Mouse (Mus musculus): ENCODE results near the gene Sec14l3.

The Sec14l3 gene

DNA sequence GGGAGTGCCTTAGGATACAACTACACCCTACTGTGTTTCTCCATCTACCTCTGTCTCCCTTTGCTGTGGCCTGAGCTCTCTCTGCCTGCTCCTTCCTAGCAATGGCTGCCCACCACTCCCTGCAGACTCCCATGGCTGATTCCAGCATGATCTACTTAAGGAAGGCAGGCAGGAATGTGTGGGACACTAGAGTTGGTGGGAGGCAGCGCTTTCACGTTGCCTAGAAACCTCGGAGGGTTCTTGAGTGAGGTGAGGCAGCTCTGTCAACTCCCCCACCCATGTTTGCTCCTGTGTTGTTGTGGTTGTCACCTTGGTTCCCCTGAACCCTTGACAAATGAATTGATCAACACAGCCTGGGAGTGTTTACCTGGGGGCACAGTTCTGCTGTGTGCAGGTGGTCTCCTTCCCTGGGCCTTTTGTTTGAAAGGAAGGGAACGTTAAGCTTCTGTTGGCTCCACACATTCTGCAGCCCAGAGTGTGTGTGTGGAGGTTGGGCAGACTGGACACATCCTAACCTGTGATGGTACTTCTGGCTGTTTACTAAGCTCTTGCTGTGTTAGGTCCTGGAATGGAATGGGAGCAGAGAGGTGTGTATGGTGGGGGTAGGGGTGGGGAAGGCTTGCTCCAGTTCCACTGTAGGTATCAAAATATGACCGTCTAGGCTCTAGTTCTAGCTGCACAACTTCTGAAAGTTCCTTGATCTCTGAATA is 3.6 kb upstream of the Sec14l3 start:
- DNase-seq (ENCODE audit: low spot score), result no peak

DNA sequence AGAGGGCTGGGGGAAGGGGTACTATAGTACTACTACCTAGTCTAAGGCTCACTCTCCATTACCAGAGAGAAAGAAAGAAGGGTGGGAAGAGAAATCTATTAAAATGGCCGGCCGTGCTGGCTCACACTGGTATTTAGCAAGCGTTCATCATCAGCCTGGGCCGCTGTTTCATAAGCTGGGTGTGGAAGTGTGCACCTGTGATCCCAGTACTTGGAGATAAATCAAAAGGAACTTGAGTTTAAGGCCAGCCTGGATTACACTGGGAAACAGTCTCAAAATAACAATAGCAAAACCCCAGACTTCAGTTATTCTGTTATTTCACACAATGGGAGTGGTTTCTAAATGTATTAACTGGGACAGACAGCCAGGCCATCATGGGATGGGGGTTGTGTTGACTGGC is 2.1 kb upstream of the Sec14l3 start:
- DNase-seq (ENCODE audit: low spot score), result no peak

DNA sequence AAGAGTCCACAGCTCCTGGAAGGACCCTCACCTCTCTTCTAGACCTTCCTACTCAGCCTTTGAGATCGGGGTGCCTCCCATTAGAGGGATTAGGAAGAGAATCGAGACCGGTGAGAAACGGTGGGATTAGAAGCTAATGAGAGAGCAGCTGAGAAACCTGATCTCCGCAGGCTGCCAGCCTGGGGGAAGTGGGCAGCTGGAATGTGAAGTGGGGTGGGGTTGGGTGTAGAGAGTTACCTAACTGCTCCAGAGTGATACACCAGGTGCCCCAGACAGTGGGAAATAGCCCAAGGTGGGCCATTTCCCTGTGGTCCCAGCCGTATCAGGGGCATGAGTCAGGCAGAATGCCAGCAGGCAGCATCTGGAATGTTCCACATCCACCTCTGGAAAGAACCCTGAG is 1.7 kb upstream of the Sec14l3 start:
- no peak for DNase-seq (ENCODE audit: low spot score)

DNA sequence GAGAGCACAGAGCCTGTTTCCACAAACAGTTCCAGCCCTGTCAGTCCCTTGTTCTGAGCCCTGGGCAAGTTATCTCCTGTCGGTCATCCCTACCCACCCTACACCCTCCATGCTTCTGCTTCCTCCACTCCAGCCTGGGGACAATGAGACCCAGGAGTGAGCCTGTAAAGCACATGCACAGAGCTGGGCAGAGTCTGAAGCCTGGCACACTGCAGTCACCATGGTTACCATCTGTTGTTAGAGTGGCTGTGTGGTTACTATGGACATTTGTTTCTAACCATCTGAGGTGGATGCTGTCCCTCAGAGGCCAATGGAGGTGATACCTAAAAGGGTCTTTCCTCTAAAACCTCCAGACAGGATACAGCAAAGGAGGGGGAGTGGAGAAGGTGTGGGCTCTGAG is 5.0 kb downstream of the Sec14l3 start:
- DNase-seq (ENCODE audit: low spot score), result no peak

DNA sequence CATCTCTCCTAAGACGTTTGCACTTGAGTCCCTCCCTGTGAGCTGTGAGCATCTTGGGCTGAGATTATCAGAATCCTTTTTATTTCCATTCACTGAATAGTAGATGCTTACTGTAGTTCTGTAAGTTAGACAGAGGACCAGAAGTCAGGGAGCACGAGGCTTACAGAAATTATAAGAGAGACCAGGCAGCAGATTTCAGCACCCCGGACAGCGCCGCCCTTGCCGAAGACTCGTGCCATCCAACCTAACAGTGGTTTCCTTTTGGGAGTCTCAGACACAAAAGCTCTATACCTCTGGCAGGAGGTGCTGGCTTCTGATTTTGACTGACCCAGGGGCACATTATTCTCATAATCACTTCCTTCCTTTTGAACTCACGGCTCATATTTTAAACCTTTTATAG is 12.0 kb downstream of the Sec14l3 start:
- DNase-seq (ENCODE audit: low spot score), result no peak

DNA sequence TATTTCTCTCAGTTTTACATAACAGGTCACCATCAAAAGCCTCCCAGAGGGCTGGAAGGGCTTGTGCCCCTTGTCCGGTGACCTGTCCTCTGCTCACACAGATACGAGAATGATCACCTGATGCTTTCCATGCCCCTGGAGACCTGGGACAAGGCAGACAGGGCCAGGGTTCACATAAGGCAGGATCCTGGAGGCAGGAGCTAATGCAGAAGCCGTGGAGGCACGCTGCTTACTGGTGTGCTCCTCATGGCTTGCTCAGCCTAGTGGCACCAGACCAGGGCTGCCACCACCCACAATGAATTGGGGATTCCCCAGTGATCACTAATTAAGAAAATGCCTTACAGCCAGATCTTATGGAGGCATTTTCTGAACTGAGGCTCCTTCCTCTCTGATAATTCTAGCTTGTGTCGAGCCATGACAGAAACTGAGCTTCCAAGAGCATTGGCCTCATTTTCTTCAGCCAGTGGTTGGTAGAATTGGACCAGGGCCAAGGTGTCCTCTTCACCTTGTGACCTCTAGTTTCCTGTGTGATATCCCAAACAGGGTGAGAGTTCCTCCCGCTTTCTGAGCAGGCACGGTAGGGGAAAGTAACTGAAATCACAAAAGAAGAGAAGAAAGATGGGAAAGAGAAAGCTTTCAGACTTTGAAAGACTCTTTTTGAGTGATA is 13.8 kb downstream of the Sec14l3 start:
- DNase-seq (ENCODE audit: low spot score), result no peak

DNA sequence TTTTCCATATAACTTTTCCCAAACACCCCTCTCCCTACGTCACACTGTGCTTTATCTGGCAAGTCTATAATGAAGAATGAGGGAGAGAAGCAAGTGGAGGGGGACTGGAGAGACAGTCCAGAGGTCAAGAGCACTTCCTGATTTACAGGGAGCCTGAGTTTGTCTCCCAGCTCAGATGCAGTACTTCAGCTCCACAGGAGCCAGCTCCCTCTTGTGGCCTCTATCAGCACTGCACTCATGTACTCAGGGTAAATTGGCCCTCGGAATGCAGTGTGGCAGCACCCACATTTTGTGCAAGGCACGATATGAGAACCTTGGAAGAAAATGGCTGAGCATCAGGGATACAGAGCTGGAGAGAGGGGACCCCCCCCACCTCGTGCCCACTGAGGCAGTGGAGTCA is 15.6 kb downstream of the Sec14l3 start:
- DNase-seq (ENCODE audit: low spot score), result no peak

DNA sequence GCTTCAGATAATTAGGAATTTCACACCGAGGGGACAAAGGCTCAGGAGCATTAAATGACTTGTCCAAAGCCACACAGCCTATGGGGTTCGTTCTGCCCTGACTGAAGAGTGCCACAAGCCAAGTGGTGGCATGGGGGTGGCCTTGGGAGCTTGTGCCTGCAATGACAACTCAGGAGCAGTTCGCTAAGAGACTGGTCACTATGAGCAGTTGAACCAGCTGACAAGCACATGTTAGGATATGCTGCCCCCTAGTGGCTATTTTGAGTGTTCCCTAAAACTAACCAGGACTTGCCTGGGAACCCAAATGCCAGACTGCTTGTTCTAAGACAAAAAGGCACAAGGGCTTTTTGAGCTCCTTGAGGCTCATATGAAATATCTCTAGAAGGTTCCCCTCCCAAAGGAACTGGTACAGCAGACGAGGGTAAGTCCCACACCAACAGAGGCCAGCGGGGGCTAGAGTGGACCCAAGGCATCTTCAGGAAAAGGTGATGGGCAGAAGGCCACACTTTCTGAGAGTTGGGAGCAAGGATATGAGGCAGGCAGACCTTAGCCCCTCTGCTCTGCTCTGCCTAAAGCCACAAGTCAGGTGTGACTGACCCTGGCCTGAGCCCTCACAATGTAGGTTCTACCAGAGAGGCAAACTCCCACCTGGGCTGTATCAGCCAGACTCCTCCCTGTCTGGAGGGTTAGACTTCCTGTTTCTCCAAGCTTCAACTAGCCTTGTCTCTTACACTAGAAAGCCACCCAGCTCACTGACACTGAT is 18.9 kb downstream of the Sec14l3 start:
- no peak for DNase-seq (ENCODE audit: low spot score)

DNA sequence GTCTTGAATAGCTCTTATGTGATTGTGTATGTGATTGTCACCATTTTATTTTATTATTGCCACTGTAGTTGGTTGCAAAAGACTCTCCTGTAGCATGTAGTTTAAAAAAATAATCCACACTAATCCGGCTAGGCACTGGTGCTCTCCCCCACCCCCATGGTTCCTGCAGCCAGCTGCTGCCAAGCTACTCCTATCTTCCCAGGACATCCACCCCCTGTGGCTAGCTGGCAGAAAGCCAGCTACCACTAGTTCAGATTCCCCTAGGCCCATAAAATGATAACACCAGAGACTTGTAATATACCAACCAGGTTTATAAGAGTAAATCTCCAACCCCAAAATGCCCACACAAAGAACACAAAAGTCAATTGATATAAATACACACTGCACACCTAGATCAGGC is 21.6 kb downstream of the Sec14l3 start:
- DNase-seq (ENCODE audit: low spot score), result no peak

DNA sequence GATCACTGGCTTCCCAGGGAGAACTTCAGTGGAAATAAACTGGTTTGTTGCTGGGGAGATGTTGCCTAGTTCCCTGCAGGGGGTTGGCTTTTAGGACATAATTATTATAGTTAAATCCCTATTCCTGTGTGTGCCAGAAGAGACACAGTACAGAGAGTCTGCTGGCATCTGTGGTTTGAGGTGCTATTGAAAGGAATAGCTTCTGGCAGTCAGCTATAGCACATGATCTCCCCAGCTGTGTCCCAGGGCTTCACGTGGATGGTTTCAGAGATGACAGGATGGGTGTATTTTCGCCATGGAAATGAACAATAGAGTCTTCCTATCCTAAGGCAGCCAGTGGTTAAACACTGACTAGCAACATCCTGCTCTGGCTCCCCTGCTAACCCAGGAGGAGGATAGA is 22.6 kb downstream of the Sec14l3 start:
- no peak for DNase-seq (ENCODE audit: low spot score)

DNA sequence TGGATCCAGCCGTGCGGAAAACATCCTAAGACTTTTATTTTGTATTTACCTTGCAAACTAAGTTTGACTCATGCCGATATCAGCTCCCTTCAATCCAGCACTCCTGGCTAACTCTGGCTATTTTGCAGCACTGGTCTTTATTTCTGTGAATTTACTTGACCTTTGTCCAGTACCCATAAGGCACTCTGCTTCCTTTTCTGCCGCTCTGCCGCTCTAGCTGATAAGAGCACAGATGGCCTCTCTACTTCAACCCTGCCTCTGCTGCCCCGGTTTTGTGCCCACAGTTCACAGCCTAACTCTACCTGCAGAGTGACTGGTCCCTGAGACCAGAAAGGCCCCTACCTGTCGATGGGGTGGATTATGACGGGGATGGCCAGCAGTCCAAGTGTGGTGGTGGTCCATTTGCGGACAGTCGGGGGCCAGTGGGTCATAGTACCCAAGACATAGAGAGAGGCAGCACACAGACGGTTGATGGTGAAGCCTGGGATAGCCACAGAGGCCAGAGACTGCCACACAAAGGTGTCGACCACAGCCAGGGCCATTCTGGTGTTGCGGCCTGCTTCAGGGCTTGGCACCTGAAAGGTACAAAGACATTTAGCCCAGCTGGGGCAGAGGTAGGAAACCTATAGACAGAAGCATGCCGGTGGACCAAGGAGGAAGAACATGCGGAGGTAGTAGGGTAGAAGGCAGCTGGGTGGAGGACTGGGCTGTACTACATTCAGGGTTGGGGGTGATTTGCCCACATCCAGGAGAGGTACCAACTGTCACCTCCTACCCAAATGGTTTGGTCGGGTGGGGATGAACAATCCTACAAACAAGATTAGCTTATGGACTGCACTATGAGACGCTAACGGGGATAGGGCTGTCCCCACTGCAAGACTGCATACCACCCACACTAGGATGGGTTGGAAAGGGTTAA is 29.1 kb downstream of the Sec14l3 start:
- DNase-seq (ENCODE audit: low spot score), result no peak

DNA sequence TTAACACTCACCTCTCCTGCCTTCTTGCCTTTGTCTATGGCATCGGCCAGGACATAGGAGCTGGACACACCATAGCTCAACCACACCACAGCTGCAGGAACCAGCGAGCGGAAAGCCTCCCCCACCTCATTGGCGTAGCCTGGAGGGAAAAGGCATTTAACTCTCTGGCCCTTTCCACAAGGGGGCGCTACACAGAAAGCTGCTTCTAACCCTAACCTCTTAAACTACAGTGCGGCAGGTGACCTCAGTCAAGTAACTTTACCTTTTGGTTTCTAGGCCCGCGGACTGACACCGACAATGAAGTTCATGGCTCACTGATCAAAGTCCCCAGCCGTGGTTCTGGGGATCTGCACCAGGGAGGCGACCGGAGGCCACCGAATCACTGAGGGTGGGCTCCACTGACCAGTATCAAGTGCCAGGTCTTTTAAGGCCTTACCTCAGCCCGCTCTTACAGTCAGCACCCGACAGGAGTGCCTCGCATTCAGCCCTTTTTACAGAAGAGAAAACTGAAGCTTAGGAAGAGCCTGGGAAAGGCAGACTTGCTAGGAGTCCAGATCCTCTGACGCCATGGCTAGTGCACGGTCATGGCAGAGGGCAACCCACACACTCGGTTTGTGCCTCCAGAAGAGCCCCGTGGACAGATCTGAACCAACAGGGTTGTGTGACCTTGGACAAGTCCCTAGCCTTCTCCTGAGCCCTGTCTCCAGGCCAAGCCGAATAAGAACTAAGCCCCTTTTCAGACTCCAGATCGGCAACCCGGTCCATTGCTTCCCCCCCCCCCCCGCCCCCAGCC is 29.9 kb downstream of the Sec14l3 start:
- DNase-seq (ENCODE audit: low spot score), result peak; percentile 24

DNA sequence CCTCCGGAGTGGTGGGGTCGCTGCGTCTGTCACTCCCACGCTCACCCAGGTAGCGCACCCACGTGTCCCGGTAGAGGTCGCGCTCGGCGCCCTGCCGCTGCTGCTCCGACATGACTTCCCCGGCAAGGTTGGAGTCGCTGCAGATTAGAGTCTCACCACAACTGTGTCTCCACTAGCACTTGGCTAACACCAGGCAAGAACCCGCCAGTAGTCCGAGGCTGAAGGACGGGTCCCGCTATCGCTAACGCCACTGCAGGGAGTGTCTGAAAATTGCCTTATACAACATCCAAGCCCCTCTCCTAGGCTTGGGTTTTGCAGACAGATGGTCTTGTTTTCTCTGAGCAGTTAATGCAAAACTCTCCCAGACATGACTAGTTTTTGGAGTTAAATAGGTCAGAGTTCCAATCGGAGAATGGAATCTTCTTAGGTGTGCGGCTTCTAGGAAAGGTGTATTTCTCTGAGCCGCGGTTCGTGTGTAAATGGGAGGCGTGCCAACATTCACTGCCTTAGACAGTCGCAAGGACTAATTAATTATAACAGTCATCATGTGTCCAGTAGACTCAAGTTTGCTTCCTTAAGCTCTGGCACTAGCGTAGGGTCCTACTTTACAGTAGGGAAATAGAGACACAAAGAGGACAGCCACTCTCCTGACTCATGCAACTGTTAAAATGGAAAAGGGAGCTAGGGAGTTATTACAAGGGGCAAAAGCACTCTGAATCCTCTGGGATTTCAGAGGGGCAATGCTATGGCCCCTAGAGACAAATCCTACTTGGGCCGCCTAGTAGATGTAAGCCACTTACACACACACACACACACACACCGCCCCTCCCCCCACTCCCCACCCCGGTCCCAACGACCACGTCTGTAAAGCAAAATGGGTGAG is 30.8 kb downstream of the Sec14l3 start, which contains the start of gene Mtfp1:
TSS of gene Mtfp1 (minus strand) at position 275 of the 883 bp plus-strand sequence.
- peak; percentile 70 for DNase-seq (ENCODE audit: low spot score)

DNA sequence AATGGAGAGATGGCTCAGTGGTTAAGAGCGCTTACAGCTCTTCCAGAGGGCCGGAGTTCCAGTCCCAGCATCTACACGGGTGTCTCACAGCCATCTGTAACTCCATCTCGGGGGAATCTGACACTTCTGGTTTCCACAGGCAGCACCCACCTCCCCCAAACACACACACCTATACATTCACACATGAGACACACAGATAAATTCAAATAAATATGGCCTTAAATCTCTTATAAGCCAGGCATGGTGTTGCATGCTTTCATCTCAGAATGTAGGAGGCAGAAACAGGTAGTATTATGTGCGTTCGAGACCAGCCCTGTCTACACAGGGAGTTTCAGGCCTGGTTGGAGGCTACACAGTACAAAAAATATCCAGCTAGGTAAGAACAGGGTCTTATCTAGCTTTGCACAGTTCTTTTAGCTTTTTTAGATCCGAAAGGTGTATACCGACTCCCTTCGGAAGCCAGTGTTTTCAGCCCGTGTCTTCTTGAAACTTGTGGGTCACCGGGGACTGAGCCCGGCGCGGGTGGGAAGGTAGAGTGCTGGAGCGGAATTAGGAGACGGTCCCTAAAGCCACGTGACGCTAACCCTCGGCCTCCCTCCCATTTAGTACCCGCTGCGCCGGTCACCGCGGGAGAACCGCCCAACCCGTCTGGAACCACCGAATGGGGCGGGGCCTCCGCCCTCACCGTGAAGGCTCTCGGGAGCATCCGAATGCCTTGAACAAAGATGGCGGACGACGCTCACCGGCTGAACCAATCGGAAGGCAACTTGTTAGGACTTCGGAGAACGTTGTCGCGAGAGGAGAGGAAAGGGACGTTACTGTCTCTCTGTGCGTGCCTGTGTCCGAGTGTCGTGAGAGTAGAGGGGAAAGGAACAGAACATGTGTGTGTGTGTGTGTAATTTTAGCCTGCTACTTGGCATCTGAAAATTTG is 31.7 kb downstream of the Sec14l3 start:
- peak; percentile 99 for DNase-seq (ENCODE audit: low spot score)

DNA sequence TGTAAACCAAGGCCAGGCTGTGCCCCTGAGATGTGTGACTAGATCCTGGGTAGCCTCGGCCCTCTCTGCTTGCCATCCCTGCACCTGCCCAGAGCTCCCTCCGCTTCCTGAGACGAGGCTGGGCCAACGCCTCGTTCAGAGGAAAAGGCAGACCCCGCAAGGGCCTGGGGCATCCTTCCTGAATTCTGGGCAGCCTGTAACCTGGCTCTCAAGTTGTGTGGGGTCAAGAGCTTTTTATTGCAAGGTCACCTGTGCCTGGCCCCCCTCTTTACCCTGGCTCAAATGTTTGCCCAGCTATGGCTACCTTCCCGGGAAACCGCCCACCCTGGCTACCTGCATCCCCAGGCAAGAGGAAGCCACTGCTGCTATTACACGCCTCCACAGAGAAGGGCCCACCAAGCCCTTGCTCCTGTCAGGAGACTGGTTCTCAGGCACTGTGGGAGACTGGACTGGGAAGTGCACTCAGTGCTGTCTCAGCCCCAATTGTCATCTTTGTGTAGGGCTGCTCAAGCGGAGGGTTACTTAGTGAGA is 32.5 kb downstream of the Sec14l3 start:
- no peak for DNase-seq (ENCODE audit: low spot score)

DNA sequence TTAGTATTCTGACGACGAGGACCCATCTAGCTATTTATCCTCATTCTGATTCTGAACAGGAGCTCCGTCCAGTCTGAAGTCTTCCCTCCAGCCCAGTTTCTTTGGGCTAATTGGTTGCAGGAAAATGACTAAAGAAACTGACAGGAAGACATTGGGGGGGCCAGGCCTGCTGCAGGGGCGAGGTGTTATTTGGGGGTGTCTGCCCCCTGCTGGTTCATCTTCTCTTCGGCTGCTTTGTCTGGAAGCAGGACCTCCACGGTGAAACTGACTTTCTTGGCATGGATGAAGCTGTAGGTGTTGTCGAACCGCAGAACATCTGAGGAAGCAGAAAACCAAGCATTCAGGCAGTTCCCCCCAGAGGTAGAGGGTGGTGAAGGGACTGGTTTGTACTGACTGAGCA is 33.5 kb downstream of the Sec14l3 start:
- no peak for DNase-seq (ENCODE audit: low spot score)

DNA sequence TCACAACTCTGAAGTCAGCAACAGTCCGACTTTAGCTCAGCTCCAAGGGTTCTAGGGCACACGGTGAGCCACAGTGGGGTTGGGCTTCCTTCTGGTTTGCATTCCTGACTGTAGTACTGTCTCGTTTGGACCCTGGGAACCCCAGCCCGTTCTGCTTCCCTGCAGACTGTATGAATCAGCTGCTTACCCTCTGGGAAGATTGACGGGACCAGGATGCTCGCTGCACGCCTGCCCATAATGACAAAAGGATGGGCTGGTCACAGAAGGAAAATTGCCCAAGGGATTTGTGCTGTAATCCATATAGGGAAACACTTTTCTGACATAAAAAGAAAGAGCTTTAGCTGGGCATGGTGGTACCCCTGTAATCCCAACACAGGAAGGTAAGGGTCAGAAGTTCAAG is 34.2 kb downstream of the Sec14l3 start:
- DNase-seq (ENCODE audit: low spot score), result no peak

DNA sequence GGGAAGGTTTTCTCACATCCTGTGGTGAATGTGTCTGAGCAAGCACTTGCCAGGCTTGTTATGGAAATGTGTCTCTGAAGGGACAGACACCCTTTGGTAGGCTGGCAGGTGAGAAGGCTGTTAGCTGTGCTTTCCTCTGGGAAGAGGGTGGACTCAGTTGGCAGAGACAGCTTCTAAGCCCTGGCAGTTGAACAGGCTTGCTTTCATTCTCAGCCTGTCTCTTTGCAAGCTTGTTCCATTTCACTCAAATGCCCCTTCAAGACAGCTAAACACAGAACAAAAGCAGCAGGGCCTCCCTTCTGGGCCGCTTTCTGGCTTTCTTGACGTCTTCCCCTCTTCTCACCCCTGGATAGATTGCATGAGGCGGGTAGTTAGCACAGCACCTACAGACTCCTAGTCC is 34.8 kb downstream of the Sec14l3 start:
- no peak for DNase-seq (ENCODE audit: low spot score)

DNA sequence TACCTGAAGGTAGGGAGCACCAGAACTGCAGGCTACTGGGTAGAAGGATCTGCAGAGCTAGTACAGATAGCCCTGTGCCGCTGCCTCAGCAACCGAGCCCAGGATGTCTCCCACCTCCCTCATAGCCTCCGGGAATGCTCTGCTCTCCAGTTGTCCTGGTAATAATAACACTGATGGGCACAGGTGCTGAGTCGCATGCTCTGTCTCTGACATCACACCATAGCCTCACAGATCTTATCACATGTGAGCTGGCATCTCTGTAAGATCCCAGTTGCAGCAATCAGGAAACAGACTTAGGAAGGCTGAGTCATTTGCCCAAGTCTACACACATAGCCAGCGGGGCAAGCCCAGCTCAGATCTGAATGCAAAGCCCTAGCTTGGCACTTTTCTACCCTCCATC is 37.2 kb downstream of the Sec14l3 start:
- no peak for DNase-seq (ENCODE audit: low spot score)

All from ovary, adult 18-20 months (tissue).